Mouse (Mus musculus) inflammation-experienced regulatory T-cells, adult 6 months (primary cell): Measurements from ENCODE around the gene Farp2. TPM values are rescaled to one million over a fixed set of nuclear protein-coding genes. Genes with fewer than 3 reads are reported as not detected.
"Not testable (repeated sequence)": the region's sequence is repeated elsewhere in the genome, so short reads cannot be mapped to it uniquely, and the experiment has no call there.

Experiments used
- ATAC-seq: one replicate; pipeline ENCODE4 v1.8.0; 2017
- polyA plus RNA-seq, 3 experiments: library from polyadenylated mRNA; unstranded; fragments of 100-300 nt; shearing (Covaris generic); gene quantifications; one replicate each; pipeline ENCODE4 v1.2.1; 2017

Gene Farp2
- 1 to 10 TPM in 1 of 3 experiments, under 1 TPM in 2; 0.71 to 2.2 (median 0.73) TPM for polyA plus RNA-seq

- peak; percentile 97 for ATAC-seq
Observed at GRCm38 (mm10) chr1:93511585-93512350, at the start of gene Farp2. TSS of gene Farp2 (plus strand) at chr1:93512079.

GRCm38 (mm10) chr1:93465066-93465465 is 46.8 kb upstream of the Farp2 start:
- no peak for ATAC-seq

- ATAC-seq, result no peak
Observed at GRCm38 (mm10) chr1:93465746-93466145, 46.1 kb upstream of the Farp2 start.

GRCm38 (mm10) chr1:93468626-93469025 is 43.3 kb upstream of the Farp2 start:
- no peak for ATAC-seq

- no peak for ATAC-seq
Observed at GRCm38 (mm10) chr1:93475694-93476093, 36.2 kb upstream of the Farp2 start.

- ATAC-seq, result peak; percentile 83
Observed at GRCm38 (mm10) chr1:93477758-93478585, 33.9 kb upstream of the Farp2 start.

- peak; percentile 80 for ATAC-seq
Observed at GRCm38 (mm10) chr1:93478586-93479475, 33.0 kb upstream of the Farp2 start, which contains the start of gene Hdlbp. TSS of gene Hdlbp (minus strand) at chr1:93478815.

- no peak for ATAC-seq
Observed at GRCm38 (mm10) chr1:93479476-93480083, 32.3 kb upstream of the Farp2 start.

- ATAC-seq, result not testable (repeated sequence)
Observed at GRCm38 (mm10) chr1:93486302-93486701, 25.6 kb upstream of the Farp2 start.

GRCm38 (mm10) chr1:93495312-93495711 is 16.6 kb upstream of the Farp2 start:
- no peak for ATAC-seq

GRCm38 (mm10) chr1:93506944-93507676 is 4.8 kb upstream of the Farp2 start:
- ATAC-seq, result peak; percentile 40

GRCm38 (mm10) chr1:93508576-93508975 is 3.3 kb upstream of the Farp2 start:
- ATAC-seq, result not testable (repeated sequence)

- ATAC-seq, result no peak
Observed at GRCm38 (mm10) chr1:93512351-93512690, 442 bp downstream of the Farp2 start.

GRCm38 (mm10) chr1:93513221-93513620 is 1.3 kb downstream of the Farp2 start:
- no peak for ATAC-seq

- no peak for ATAC-seq
Observed at GRCm38 (mm10) chr1:93521491-93521890, 9.6 kb downstream of the Farp2 start.

GRCm38 (mm10) chr1:93522325-93522724 is 10.4 kb downstream of the Farp2 start:
- ATAC-seq, result no peak

GRCm38 (mm10) chr1:93529801-93530200 is 17.9 kb downstream of the Farp2 start:
- no peak for ATAC-seq

- no peak for ATAC-seq
Observed at GRCm38 (mm10) chr1:93537227-93537626, 25.3 kb downstream of the Farp2 start.

GRCm38 (mm10) chr1:93543196-93543595 is 31.3 kb downstream of the Farp2 start:
- ATAC-seq, result no peak

GRCm38 (mm10) chr1:93547286-93547685 is 35.4 kb downstream of the Farp2 start:
- ATAC-seq, result no peak

GRCm38 (mm10) chr1:93551427-93551826 is 39.5 kb downstream of the Farp2 start:
- ATAC-seq, result no peak
